Mouse (Mus musculus): ENCODE data around the gene Reep3.

- no peak for TF ChIP-seq POU5F1 (IDR thresholded peaks at IDR 0.05; ENCODE audit: borderline replicate concordance, low read length)
- TF ChIP-seq CTCF (conservative IDR thresholded peaks at IDR 0.05; ENCODE audit: low read length) = no peak
- no peak for TF ChIP-seq NANOG (IDR thresholded peaks at IDR 0.05; ENCODE audit: borderline replicate concordance, low read length)
These were observed 40.6 kb downstream of the Reep3 start for GRCm38 (mm10) chr10:67055867-67056856.

Data from E14TG2a.4 (cell line).